Mouse (Mus musculus) right cerebral cortex, postnatal 4 days (tissue): ENCODE measurements around the gene Rpl41.

Source experiments
- DNase-seq: peaks from one replicate; pipeline ENCODE4 v3.0.0-alpha.2; 2022

Gene Rpl41

DNA sequence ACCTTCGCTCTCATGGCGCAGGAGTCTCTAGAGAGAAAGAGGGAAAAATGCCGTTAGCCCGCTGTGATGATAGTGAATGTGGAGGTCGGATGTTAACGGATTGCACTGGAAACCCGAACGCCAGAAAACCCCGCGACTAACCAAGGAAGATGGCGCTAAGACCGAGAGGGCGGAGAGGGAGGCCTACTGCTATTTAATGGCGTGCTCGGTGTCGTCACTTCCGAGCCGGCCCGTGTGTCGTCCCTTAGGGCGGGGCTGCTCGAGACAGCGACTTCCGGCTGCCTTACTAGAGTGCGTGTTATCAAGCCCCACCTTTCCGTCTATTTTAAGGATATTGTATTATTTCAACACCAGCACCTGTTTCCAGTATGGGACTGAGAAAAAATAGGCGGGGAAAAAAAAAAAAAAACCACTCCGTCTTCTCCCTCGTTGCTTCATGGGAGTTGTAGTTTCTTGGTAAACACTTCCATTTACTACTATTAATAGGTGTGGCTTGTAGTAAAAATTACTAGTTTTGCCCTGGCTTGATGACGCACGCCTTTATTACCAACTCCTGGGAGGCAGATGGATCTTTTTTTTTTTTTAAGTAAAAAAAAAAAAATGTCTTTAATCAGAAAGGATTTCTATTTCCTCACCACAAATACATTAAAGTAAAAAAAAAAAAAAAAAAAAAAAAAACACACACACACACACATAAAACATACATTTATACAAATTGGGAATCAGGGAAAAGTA lies at the start of gene Rpl41:
Gene Rpl41, minus strand, starts transcription at position 359 of the 735 bp plus-strand sequence.
- peak; percentile 81 for DNase-seq

GRCm38 (mm10) chr10:128598476-128598875 lies 49.4 kb upstream of the Rpl41 start:
- no peak for DNase-seq

- DNase-seq: no peak
Measured at GRCm38 (mm10) chr10:128592797-128593196, 43.7 kb upstream of the Rpl41 start.

GRCm38 (mm10) chr10:128591436-128591835 lies 42.3 kb upstream of the Rpl41 start:
- DNase-seq: no peak

GRCm38 (mm10) chr10:128590193-128590690 lies 41.1 kb upstream of the Rpl41 start:
- DNase-seq: peak; percentile 77

- peak; percentile 6 for DNase-seq
Measured at GRCm38 (mm10) chr10:128589464-128590192, 40.5 kb upstream of the Rpl41 start, which contains the start of gene Erbb3. Gene Erbb3, minus strand, starts transcription at chr10:128589652.

DNA sequence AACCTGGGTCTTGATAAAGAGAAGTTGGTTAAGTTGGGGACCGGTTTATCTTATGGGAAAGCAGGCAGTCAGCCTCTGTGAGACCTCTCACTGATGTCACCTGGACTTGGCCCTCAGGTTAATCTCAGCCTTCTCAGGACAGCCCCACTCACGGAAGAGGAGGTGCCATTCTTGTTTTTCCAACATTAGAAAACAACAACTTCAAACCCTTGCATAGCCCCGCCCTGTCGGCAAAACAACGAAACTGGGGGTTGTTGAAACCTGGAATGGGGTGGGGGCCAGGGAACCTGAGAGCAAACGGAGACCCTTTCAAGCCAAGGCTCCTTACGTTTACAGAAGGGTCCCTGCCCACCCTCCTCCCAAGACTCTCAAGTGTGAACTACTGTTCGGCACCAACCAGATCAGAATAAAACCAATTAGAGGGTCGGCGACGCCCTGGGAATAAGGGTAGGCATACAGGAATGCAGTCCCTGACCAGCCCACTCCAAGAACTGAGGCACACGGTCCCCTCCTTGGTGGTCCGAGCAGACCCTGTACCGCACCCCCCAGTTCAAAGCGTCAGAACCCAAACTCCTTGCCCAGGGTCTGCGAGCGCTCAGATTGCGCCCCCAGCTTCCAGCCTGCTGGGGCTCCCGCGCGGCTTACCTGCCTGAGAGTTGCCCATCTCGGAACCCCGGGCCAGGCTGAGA lies 39.8 kb upstream of the Rpl41 start:
- no peak for DNase-seq

- no peak for DNase-seq
Measured at GRCm38 (mm10) chr10:128588136-128588535, 39.0 kb upstream of the Rpl41 start.

DNA sequence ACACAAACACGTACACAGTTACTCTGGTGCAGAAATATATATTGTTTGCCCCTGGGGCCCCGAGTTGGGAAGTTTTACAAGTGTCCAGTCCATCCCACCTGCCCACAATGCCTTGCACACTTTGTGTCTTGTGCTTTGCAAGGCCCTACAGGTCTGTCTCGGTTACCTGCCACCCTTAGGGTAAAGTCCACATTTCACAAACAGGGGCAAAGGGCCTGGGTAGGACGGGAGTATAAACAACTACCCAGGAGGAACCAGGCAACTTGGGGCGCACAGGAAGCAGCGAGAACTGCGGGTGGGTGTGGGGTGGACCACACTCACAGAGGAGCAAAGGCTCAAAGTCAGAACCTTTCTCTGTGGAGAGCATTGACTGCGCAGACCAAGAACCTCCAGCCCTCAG lies 38.6 kb upstream of the Rpl41 start:
- DNase-seq: no peak

GRCm38 (mm10) chr10:128587120-128587519 lies 38.0 kb upstream of the Rpl41 start:
- no peak for DNase-seq

DNA sequence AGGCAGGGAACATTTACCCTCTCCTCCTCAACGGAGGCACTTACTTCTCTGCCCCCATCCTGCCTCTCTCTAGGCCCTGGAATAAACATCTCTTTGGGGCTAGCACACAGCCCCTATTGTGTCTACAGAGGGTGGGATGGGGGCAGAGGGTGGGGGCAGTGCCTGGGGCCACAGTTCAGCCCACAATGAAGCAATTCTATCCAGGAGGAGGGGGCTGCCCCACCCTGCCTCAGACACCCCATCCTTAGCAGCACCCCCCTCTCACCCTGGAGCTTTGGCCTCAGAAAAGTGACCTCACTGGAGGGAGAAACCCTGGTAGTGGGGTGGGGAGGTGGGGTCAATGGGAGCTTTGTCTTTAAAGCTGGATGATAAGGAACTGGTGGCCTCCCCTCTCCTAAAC lies 37.4 kb upstream of the Rpl41 start:
- no peak for DNase-seq

DNA sequence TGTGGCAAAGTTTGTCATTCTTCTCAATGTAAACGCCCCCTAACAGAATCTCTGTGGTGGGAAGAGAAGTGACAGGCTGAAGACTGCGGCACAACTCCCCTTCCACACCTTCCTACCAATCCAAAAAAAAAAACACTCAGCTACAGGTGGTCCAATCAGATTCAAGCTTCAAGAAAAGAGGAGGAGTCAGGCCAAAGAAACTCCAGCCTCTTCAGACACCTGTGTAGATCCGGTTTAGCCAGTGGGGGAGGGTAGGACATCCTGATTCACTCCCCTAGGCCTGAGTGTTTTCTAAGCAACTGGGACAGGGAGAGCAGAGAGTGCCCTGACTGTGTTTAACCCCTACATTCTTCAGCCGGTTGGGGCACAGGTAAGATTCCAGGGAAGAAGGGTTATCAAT lies 35.3 kb upstream of the Rpl41 start:
- DNase-seq: no peak

- no peak for DNase-seq
Measured at GRCm38 (mm10) chr10:128583644-128584043, 34.5 kb upstream of the Rpl41 start.

DNA sequence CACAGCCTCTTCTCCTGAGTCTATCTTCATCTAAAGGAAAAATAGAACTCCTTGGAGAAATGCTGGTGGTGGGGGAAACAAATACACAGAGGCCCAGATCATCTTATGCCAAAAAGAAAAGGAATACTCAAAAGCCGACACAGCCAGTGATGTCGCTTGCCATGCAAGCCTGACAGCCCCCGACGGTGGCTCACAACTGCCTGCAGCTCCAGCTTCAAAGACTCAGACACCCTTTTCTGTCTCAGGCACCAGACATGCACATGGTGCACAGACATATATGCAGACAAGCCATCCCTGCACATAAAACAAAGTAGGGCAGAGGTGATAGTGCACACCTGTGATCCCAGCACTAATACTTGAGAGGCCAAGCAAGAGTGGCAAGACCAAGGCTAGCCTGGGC lies 30.6 kb upstream of the Rpl41 start:
- no peak for DNase-seq

DNA sequence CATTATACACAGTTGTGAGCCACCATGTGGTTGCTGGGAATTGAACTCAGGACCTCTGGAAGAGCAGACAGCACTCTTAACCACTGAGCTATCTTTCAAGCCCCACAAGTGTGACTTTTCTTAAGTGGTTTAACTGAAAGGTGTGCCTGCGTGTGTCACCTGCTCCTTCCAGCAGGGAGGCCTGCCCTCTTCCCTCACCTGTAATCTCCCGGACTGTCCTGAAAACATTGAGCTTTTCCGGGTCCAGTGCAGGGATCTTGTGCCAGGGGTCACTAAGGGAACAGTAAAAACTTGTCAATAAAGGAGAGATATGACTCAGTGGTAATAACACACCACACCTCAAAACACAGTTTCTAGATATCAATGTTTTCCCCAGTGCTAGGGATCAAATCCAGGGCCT lies 30.2 kb upstream of the Rpl41 start:
- DNase-seq: no peak

DNA sequence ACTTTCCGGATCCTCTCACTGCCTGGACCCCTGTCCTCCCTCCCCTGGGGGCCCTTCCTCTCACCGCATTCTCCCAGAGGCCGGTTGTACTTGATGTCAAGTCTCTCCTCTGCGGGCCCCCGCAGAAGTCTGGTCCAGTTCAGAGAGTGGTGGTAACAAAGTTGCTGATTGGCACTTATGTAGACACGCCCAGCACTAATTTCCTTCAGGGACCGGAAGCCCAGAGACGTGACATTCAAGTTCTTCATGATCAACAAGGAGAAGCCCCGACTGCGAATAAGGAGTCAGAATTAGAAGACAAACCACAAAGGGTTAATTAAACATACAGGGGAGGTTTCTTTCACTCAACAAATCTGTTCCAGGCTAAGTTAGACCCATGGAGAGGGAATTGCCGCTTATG lies 29.2 kb upstream of the Rpl41 start:
- DNase-seq: no peak

DNA sequence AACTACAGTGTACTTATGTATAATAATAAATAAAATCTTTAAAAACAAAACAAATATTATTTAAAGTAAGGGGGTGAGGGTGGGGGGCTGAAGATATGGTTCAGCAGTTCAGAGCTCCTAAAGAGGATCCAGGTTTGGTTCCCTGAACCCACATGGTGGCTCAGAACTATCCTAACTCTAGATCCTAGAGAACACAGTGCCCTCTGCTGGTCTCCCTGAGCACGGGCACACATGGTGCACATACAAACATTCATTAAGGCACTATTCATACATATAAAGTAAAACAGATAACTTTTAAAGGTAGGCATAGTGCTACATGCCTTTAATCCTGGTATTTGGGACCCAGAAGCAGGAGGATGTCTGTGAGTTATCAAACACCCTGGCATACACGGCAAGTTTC lies 26.0 kb upstream of the Rpl41 start:
- DNase-seq: no peak

DNA sequence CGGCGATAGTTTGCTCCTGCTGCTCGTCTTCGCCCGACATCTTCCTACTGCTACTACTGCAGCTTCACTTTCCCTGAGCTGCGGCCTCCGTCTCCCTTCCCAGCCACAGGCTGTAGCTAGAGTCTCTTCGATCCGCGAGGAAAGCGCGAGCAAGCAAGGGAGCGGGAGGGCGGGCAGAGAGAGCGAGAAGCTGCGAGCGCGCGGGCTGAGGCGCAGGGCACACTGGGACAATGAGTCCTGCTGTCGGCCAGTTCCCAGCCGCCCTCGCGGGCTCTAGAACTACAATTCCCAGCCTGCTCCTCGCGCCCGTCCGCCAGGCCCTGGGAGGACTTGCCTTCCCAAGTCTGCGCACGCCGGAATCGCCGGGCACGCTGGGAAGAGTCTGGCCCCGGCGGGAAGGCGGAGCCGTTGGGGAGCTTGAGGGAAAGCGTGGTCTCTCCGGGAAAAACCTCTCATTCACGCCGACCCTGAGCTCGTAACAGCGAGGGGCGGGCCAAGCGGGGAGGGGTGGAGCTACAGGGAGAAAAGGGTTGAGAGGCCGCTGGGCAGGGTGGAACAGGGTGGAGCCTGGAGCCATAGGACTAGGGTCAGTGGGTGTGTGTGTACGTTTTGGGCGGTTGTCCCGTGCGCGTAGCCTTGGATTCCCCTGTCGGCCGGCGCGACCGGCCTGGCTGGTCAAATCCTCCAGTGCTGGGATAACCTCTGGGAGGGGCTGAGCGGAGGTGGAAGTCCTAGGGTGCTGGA lies 16.9 kb upstream of the Rpl41 start, which contains the start of gene Pa2g4:
Gene Pa2g4, minus strand, starts transcription at position 200 of the 744 bp plus-strand sequence.
- DNase-seq: peak; percentile 95

DNA sequence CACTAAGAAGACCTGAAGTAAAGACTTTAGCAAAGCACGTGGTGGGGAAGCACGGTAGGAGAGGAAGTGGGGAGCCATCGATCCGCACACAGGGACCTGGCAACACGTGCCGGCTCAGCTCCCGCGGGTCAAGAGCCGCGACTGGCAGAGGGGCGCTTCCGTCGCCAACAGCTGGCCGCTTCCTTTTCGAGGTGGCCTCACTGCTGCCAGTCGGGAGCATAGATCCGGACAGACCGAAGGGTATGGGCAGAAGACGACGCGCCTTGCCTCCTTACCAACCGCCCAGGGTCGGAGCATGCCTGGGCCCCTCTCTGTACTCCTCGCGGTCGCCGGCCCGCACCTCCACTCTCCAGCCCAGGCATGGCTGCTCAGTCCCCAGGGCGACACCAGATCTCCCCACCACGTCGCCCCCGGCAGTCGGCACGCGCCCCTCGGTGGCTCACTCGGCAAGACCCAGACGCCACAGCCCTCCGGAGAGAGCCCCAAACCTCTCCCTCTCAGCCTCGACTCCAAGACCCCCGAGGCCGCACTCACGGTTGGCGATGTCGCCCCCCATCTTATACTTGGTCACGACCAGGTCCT lies 16.2 kb upstream of the Rpl41 start:
- no peak for DNase-seq

DNA sequence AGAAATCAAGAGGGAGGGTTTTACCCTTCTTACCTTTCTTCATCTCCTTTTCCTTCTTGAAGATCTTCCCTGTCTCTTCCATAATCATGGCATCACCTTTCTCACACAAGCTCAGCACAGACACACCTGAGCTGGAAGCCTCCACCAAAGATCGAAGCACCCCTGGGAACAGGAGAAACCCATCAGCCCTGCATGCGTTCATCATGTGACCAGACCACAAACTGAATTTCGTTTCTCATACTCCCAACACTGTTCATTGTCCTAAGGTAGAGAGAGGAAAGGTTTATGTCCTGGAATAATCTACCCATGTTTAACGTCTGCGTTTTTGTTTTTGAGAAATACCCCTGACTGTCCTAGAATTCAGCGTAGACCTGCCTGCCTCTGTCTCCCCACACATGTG lies 14.4 kb upstream of the Rpl41 start:
- DNase-seq: no peak

DNA sequence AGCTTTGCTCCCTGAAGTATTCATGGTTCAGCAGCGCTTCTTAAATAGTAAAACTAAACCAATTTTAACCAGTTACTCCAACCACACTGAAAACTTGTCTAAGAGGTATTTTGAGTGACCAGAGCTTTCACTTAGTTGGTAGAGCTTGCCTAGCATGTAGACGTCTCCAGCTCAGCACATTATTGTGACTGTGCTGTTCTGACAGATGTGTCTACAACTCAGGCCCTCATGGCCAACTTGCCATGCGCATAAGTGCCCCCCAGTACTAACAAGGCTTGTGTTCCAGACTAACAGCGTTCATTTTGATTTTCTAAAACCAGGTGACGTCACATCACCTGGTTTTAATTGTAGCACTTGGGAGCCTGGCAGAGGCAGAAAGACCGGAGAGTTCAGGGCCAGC lies 7.9 kb upstream of the Rpl41 start:
- no peak for DNase-seq

DNA sequence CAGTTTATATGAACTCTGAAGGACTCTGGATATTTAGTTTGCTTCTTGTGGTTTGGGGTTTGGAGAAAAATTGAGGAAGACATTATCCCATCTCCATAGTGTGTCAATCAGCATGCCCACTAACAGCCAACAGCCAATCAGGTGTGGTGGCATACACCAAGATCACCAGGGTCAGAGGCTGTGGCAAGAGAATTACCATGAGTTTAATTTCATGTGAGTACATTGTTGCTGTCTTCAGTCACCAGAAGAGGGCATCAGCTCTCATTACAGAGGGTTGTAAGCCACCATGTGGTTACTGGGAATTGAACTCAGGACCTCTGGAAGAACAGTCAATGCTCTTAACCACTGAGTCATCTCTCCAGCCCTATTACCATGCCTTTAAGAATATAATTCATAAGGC lies 7.2 kb upstream of the Rpl41 start:
- DNase-seq: no peak
